Mouse (Mus musculus) CH12.LX (cell line): ENCODE measurements at regions not wholly inside any gene's neighbourhood (a gene's known extent, or its start where the extent isn't known, plus 50 kb on each side); places are given as distances from the start of the nearest gene placed in this dataset.

Source experiments
- DNase-seq: peaks from one replicate; pipeline ENCODE4 v3.0.0-alpha.2; 2013; ENCODE audit errors: extremely low read depth
- H3K27ac ChIP-seq: 2 replicates; pipeline ENCODE4 v1.5.1; 2012; ENCODE audit warnings: low read depth, mild to moderate bottlenecking, control low read depth, moderate library complexity; ENCODE audit not compliant: insufficient read depth
- H3K27me3 ChIP-seq: replicated peaks from 2 replicates; pipeline ENCODE3; 2012; ENCODE audit warnings: inconsistent platforms
- H3K36me3 ChIP-seq, 2 experiments: replicated peaks in 1 of 2; 2 replicates each; pipeline versions ENCODE3 to v1.6.1; 2012; ENCODE audit warnings: inconsistent platforms in 1 of 2, low read length in 1 of 2, mild to moderate bottlenecking in 1 of 2, mixed read lengths in 1 of 2, moderate library complexity in 1 of 2; ENCODE audit not compliant: control insufficient read depth in 1 of 2, insufficient read depth in 1 of 2
- H3K4me1 ChIP-seq, 2 experiments: 2 replicates each; pipeline ENCODE4 v1.6.1; 2012; ENCODE audit warnings: inconsistent platforms in 1 of 2, moderate library complexity in 1 of 2; ENCODE audit not compliant: insufficient read depth in 2 of 2, control insufficient read depth in 1 of 2
- H3K4me2 ChIP-seq: 2 replicates; pipeline ENCODE4 v1.6.1; 2012; ENCODE audit warnings: low read depth, mild to moderate bottlenecking, control low read depth; ENCODE audit not compliant: poor library complexity, insufficient read depth, severe bottlenecking
- H3K4me3 ChIP-seq, 3 experiments: fragments of 150-350 bp in 1 of 3; sonication (generic) in 1 of 3; replicated peaks in 1 of 3; 2 replicates each; pipeline versions ENCODE3 to v1.5.1; 2011 to 2012; ENCODE audit warnings: low read depth in 2 of 3, low read length in 2 of 3, mild to moderate bottlenecking in 2 of 3, moderate library complexity in 2 of 3, control low read depth in 1 of 3, improper control_type of control experiment in 1 of 3, inconsistent platforms in 1 of 3, mixed read lengths in 1 of 3; ENCODE audit not compliant: poor library complexity in 1 of 3
- H3K79me2 ChIP-seq: replicated peaks from 2 replicates; pipeline ENCODE4 v1.6.1; 2012; ENCODE audit warnings: mild to moderate bottlenecking, moderate library complexity; ENCODE audit not compliant: control insufficient read depth, poor library complexity, insufficient read depth, severe bottlenecking; ENCODE audit errors: extremely low read depth
- H3K9ac ChIP-seq: 2 replicates; pipeline ENCODE4 v1.6.1; 2012; ENCODE audit warnings: low read depth, mild to moderate bottlenecking, control low read depth, moderate library complexity; ENCODE audit not compliant: insufficient read depth
- H3K9me3 ChIP-seq: replicated peaks from 2 replicates; pipeline ENCODE3; 2012; ENCODE audit warnings: low read length, inconsistent platforms, mixed read lengths
- BHLHE40 ChIP-seq: IDR thresholded peaks from 2 replicates; pipeline ENCODE4 v1.6.1; 2011; ENCODE audit warnings: mild to moderate bottlenecking, low read depth, low read length, improper control_type of control experiment
- E2F4 ChIP-seq: IDR thresholded peaks from 2 replicates; pipeline ENCODE4 v1.6.1; 2011; ENCODE audit warnings: low read depth, low read length, improper control_type of control experiment; ENCODE audit not compliant: insufficient replicate concordance
- ETS1 ChIP-seq: conservative IDR thresholded peaks from 2 replicates; pipeline ENCODE4 v1.6.1; 2012; ENCODE audit warnings: low read depth, mild to moderate bottlenecking, inconsistent platforms, low read length, improper control_type of control experiment, moderate library complexity
- GABPA ChIP-seq: IDR thresholded peaks from 2 replicates; pipeline ENCODE4 v1.6.1; 2012; ENCODE audit warnings: low read depth, low read length, improper control_type of control experiment, inconsistent platforms; ENCODE audit not compliant: insufficient replicate concordance
- HCFC1 ChIP-seq: IDR thresholded peaks from 2 replicates; pipeline ENCODE4 v1.6.1; 2012; ENCODE audit warnings: low read depth, mild to moderate bottlenecking, inconsistent platforms, low read length, improper control_type of control experiment
- IRF4 ChIP-seq: IDR thresholded peaks from 2 replicates; pipeline ENCODE4 v1.6.1; 2014; ENCODE audit warnings: low read depth, mild to moderate bottlenecking, inconsistent platforms, low read length, improper control_type of control experiment
- JUND ChIP-seq: conservative IDR thresholded peaks from 2 replicates; pipeline ENCODE4 v1.6.1; 2011; ENCODE audit warnings: low read depth, low read length, improper control_type of control experiment
- MAFK ChIP-seq: IDR thresholded peaks from 2 replicates; pipeline ENCODE4 v1.6.1; 2011; ENCODE audit warnings: low read length, improper control_type of control experiment; ENCODE audit not compliant: insufficient replicate concordance
- MAZ ChIP-seq: IDR thresholded peaks from 2 replicates; pipeline ENCODE4 v1.6.1; 2012; ENCODE audit warnings: low read depth, mild to moderate bottlenecking, inconsistent platforms, low read length, improper control_type of control experiment, moderate library complexity
- MEF2A ChIP-seq: IDR thresholded peaks from 2 replicates; pipeline ENCODE4 v1.6.1; 2014; ENCODE audit warnings: low read depth, mild to moderate bottlenecking, inconsistent platforms, low read length, improper control_type of control experiment, borderline replicate concordance
- POLR2A ChIP-seq: IDR thresholded peaks from 2 replicates; pipeline ENCODE4 v1.6.1; 2011; ENCODE audit warnings: low read depth, mild to moderate bottlenecking, improper control_type of control experiment, low read length
- RAD21 ChIP-seq: IDR thresholded peaks from 2 replicates; pipeline ENCODE4 v1.6.1; 2011; ENCODE audit warnings: low read depth, mild to moderate bottlenecking, low read length, improper control_type of control experiment, moderate library complexity
- SIN3A ChIP-seq: IDR thresholded peaks from 2 replicates; pipeline ENCODE4 v1.6.1; 2012; ENCODE audit warnings: low read length, improper control_type of control experiment, inconsistent platforms
- SMC3 ChIP-seq: IDR thresholded peaks from 2 replicates; pipeline ENCODE4 v1.6.1; 2011; ENCODE audit warnings: low read depth, low read length, improper control_type of control experiment
- TBP ChIP-seq: conservative IDR thresholded peaks from 2 replicates; pipeline ENCODE4 v1.6.1; 2011; ENCODE audit warnings: low read depth, low read length, improper control_type of control experiment
- USF1 ChIP-seq: IDR thresholded peaks from 2 replicates; pipeline ENCODE4 v1.6.1; 2014; ENCODE audit warnings: low read depth, mild to moderate bottlenecking, inconsistent platforms, low read length, improper control_type of control experiment
- USF2 ChIP-seq: conservative IDR thresholded peaks from 2 replicates; pipeline ENCODE4 v1.6.1; 2011; ENCODE audit warnings: low read depth, low read length, improper control_type of control experiment
- ZKSCAN1 ChIP-seq: IDR thresholded peaks from 2 replicates; pipeline ENCODE4 v1.6.1; 2012; ENCODE audit warnings: low read depth, inconsistent platforms, low read length, improper control_type of control experiment, borderline replicate concordance
- ZMIZ1 ChIP-seq: IDR thresholded peaks from 2 replicates; pipeline ENCODE4 v1.6.1; 2012; ENCODE audit warnings: low read depth, mild to moderate bottlenecking, inconsistent platforms, low read length, improper control_type of control experiment
- dilution Hi-C: fragments of 300-500 bp; cut with MboI; formaldehyde crosslinking; loops from 2 replicates; pipeline ENCODE4 v1.14.3; 2020; ENCODE audit warnings: low sequenced_read_pairs; ENCODE audit not compliant: extremely low pct_unique_long_range_greater_than_20kb, extremely low pct_ligation_motif_present
- in situ Hi-C: fragments of 300-500 bp; cut with MboI; formaldehyde crosslinking; loops from 3 replicates; pipeline ENCODE4 v1.14.3; 2019; ENCODE audit warnings: low sequenced_read_pairs, low pct_ligation_motif_present, low pct_unique_long_range_greater_than_20kb, mixed read lengths

GRCm38 (mm10) chr3:52648836-52649500 is 368.1 kb downstream of the Cog6 start:
- Histone ChIP-seq H3K9me3 (no peaks in the 10 kb centered on the region), H3K36me3 (no peaks in the 10 kb centered on the region), H3K4me2 (no peak overlapping the region), H3K4me1 (peaks cover 0 to 2% of the 10 kb centered on the region in 2 experiments; a peak in 1 of 4 replicates), H3K4me3 (no peak overlapping the region), H3K27me3 (no peaks in the 10 kb centered on the region), H3K27ac (no peak overlapping the region), H3K9ac (no peak overlapping the region), H3K79me2 (no peaks in the 10 kb centered on the region)
- dilution Hi-C loops (no loop called here), in situ Hi-C loops (no loop called here)
- TF ChIP-seq HCFC1 (no peak), SIN3A (no peak)
- no peak for DNase-seq

GRCm38 (mm10) chr3:52647900-52648299 is 369.1 kb downstream of the Cog6 start:
- no peak overlapping the region for H3K27ac ChIP-seq
- H3K27me3 ChIP-seq = no peaks in the 10 kb centered on the region
- in situ Hi-C loops (no loop called here), dilution Hi-C loops (no loop called here)
- H3K4me2 ChIP-seq = no peak overlapping the region
- no peaks in the 10 kb centered on the region for H3K9me3 ChIP-seq
- peaks cover 0 to 5% of the 10 kb centered on the region in 2 experiments; a peak in 1 of 4 replicates for H3K4me1 ChIP-seq
- H3K9ac ChIP-seq = no peak overlapping the region
- DNase-seq = no peak
- no peak overlapping the region for H3K4me3 ChIP-seq
- no peaks in the 10 kb centered on the region for H3K79me2 ChIP-seq
- TF ChIP-seq E2F4 (no peak), IRF4 (no peak), MAFK (no peak), POLR2A (no peak), TBP (no peak), GABPA (no peak), MEF2A (no peak), ZKSCAN1 (no peak), USF2 (no peak), ETS1 (no peak), USF1 (no peak), SMC3 (no peak), JUND (no peak), ZMIZ1 (no peak), RAD21 (no peak), MAZ (no peak), BHLHE40 (no peak), SIN3A (no peak)
- H3K36me3 ChIP-seq = no peaks in the 10 kb centered on the region
